In the genomic region with DNA sequence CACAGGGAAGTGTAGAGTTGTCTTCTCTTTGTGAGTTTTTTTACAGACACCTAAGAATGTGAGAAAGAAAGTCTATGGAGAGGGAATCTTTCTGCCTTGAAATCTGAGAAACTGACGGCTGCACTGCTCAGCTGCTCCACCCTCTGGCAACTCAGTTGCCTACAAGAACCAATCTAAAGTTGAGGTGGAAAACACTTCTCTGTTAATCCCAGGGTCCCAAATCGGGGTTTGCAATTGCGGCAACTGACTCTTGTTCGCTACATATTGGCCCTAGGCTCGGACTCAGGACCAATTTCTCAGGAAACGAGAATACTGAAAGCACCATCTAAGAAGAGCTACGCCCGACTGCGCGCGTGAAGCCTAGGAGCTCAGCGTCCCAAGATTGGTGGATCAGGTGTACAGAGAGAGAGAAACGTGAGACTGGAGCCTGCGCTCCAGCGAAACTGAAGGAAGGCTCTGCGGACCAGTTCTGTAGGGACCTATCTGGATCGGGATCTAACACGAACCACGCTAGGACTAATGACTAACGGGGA, we compare ENCODE assay signal across 7 mouse cellular contexts. TPM values are rescaled to one million over a fixed set of nuclear protein-coding genes. Genes with fewer than 3 reads are reported as not detected.
A peak's percentile ranks its signal among the peaks of the same experiment; 100 is the strongest.
DNase-seq lines count a peak whose midpoint lies in the region; ATAC-seq and TF ChIP-seq lines count a peak whose summit lies in the region.

No protein-coding gene starts in this region.

- peak overlapping the region; percentile 39; the same call in 1 of the 2 replicates for H3K9ac ChIP-seq in hindbrain, embryonic 12.5 days

- H3K27me3 ChIP-seq in hindbrain, embryonic 12.5 days = peaks cover 11% of the 10 kb centered on the region

- peak overlapping the region; percentile 65 for H3K4me2 ChIP-seq in hindbrain, embryonic 12.5 days (replicated peaks)

- WGBS in hindbrain, embryonic 12.5 days = under 1% methylated on average over 20 of the region's 20 CpGs

- peaks cover 3% of the 10 kb centered on the region for H3K4me1 ChIP-seq in embryonic fibroblast, embryonic 13.5 days (ENCODE audit: control insufficient read depth, insufficient read depth, low read length)
- H3K4me1 ChIP-seq in hindbrain, embryonic 12.5 days = peaks cover 7% of the 10 kb centered on the region; the same call in 1 of the 2 replicates

- H3K36me3 ChIP-seq in hindbrain, embryonic 12.5 days = no peaks in the 10 kb centered on the region

- no peak for TF ChIP-seq POLR2A in embryonic fibroblast, embryonic 13.5 days (IDR thresholded peaks at IDR 0.05; ENCODE audit: low read depth, low read length)

- no peak overlapping the region for H3K27ac ChIP-seq in embryonic fibroblast, embryonic 13.5 days (ENCODE audit: insufficient read depth, low read length)
- no peak overlapping the region for H3K27ac ChIP-seq in hindbrain, embryonic 12.5 days

- peak overlapping the region; percentile 13; the same call in 1 of the 2 replicates for H3K4me3 ChIP-seq in embryonic fibroblast, embryonic 13.5 days (ENCODE audit: insufficient read depth, low read length)
- peak overlapping the region; percentile 32 for H3K4me3 ChIP-seq in hindbrain, embryonic 12.5 days

- H3K9me3 ChIP-seq in hindbrain, embryonic 12.5 days (replicated peaks) = no peaks in the 10 kb centered on the region

- peak; percentile 30 for DNase-seq in Muller cell, postnatal 12 days (ENCODE audit: inconsistent ontology term)
- peak; percentile 73 for DNase-seq in brain, adult 2 months (ENCODE audit: low read depth, low spot score)
- peak; percentile 39 to 55 for DNase-seq in layer of hippocampus, postnatal 10 days (ENCODE audit: low spot score in 2 of 2)
- DNase-seq in lung, postnatal 14 days = peak; percentile 21
- peak; percentile 22 for DNase-seq in right cerebral cortex, postnatal 14 days

- peak; percentile 58; the same call in 1 of the 2 replicates for TF ChIP-seq CTCF in embryonic fibroblast, embryonic 13.5 days (IDR thresholded peaks at IDR 0.05; ENCODE audit: borderline replicate concordance, insufficient read depth, low read length)

- no peak for ATAC-seq in hindbrain, embryonic 12.5 days (ENCODE audit: low FRiP score)

RNA-seq across cellular contexts. Expression of gene Calca, which starts 0.5 kb away (rescaled TPM):
- polyA plus RNA-seq in embryonic fibroblast, embryonic 13.5 days (2011; ENCODE audit: insufficient read length, low read depth, missing spikeins) = 1.4 TPM in 1 of 2 replicates, not detected in the other
- 16.9 and 22.7 TPM in 2 replicates for polyA plus RNA-seq in hindbrain, embryonic 12.5 days (2016; fragmentation: Nextera tagmentation; extraction: Ambion mirVana)
- 1 to 10 TPM; 1.7 to 2.5 TPM for total RNA-seq in layer of hippocampus, postnatal 10 days (2021)

Comparison
In these comparisons a context has a peak if more than half of its experiments do, and no peak if none do; other contexts are left out.
1. DNase-seq: peak in every context shown above with its lines; median percentile 73 in brain, adult 2 months; 47 in layer of hippocampus, postnatal 10 days; 30 in Muller cell, postnatal 12 days; 22 in right cerebral cortex, postnatal 14 days; 21 in lung, postnatal 14 days.